Mouse (Mus musculus): ENCODE measurements around the gene Kdm1a. TPM values are rescaled to one million over a fixed set of nuclear protein-coding genes. Genes with fewer than 3 reads are reported as not detected.

Kdm1a gene
- polyA plus RNA-seq, 1 experiment from 2014 or later: 46.9 TPM

DNA sequence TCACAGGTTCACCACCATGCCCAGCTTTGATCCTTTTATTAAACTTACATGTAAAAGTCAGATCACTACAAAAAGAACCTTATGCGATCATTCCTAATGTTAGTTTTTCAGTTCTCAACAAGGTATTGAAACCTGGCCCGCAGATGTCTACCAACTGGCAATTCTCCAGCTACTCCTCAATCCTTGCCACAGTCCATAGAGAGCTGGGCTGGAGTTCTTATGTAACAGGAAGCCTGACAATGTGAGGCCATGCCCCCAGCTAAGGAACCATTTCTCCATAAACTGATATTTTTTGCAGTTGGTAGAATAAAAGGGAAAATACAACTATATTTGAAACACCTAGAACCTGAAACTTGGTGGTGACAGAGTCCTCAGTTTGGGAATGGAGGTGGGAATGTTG lies 42.8 kb downstream of the Kdm1a start:
- H3K4me3 ChIP-seq: no peak overlapping the region
- ATAC-seq (ENCODE audit: low FRiP score, low read depth): no peak
- H3K9ac ChIP-seq: no peak overlapping the region
- no peaks in the 10 kb centered on the region for H3K4me1 ChIP-seq
- WGBS: 85% methylated on average over 2 of the region's 2 CpGs
- H3K9me3 ChIP-seq: no peaks in the 10 kb centered on the region
- H3K27ac ChIP-seq: no peak overlapping the region
- no peaks in the 10 kb centered on the region for H3K27me3 ChIP-seq
- no peak overlapping the region for H3K4me2 ChIP-seq (replicated peaks)
- H3K36me3 ChIP-seq: peaks cover 92% of the 10 kb centered on the region

DNA sequence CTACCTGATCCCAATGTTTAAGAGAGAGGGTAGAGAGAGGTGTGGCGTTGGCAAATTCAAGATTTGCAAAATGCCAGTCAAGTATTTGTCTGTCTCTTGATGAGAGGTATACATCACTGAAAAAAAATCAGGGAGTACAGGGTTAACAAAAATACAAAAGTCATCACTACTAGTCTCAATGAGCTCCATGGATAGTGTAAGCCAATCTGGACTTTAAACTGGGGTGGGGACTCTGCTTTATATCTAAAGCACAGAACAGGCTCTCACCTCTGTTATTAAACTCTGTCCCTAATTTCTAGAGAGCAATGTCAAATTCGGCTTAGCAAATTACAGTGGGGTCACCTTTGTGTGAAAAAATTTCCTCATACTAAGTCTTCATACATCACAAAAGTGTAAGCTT lies 44.9 kb downstream of the Kdm1a start:
- Histone ChIP-seq H3K9ac (no peak overlapping the region), H3K4me3 (no peak overlapping the region), H3K4me1 (no peaks in the 10 kb centered on the region), H3K36me3 (peaks cover 91% of the 10 kb centered on the region), H3K4me2 (replicated peaks) (no peak overlapping the region), H3K27ac (no peak overlapping the region), H3K27me3 (no peaks in the 10 kb centered on the region), H3K9me3 (no peaks in the 10 kb centered on the region)
- no peak for ATAC-seq (ENCODE audit: low FRiP score, low read depth)
- 87% methylated on average over 2 of the region's 2 CpGs for WGBS

DNA sequence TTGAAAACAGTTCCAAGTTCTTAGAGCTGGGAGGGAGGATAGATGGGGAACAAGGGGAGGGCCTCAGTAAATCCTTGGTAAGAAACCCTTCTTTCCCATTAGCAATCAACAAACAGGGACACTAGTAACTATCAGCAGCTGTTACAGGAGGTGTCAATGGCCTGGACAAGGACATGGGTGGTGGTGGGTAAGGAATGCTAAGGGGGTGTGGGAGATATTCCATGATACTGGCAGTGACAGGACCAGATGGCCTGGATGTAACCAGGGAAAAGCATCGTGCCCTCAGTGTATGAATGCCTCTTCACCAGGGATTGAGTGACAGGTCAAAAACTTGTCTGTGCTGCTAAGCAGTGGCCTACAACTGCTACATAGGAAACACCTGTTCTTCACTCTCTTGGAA lies 49.4 kb downstream of the Kdm1a start:
- H3K4me3 ChIP-seq: no peak overlapping the region
- no peak overlapping the region for H3K27ac ChIP-seq
- ATAC-seq (ENCODE audit: low FRiP score, low read depth): no peak
- 81% methylated on average over 1 of the region's 1 CpGs for WGBS
- no peaks in the 10 kb centered on the region for H3K9me3 ChIP-seq
- H3K36me3 ChIP-seq: peaks cover 93% of the 10 kb centered on the region
- no peak overlapping the region for H3K9ac ChIP-seq
- no peaks in the 10 kb centered on the region for H3K27me3 ChIP-seq
- no peak overlapping the region for H3K4me2 ChIP-seq (replicated peaks)
- peaks cover 11% of the 10 kb centered on the region; the same call in 1 of the 2 replicates for H3K4me1 ChIP-seq

DNA sequence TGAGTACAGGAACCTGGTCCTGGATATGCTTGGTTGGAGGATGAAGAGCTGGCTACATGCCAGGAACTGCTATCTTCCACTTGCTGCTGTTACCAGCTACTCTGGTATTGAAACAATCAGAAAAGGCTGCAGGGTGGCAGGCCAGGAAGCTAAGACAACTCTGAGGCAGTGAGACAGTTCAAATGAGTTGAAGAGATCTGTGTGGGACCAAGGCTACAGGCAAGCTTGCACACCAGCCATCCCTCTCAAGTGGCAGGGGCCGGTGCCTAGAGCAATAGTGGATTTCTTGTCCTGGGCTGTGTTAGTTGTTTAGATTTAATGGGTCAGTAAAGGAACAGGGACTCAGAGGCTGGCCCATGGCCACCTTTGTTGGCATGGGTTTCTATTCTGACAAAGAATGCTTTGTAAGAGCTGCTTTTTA lies 54.1 kb downstream of the Kdm1a start:
- no peaks in the 10 kb centered on the region for H3K27me3 ChIP-seq
- WGBS: 79% methylated on average over 1 of the region's 1 CpGs
- no peak for ATAC-seq (ENCODE audit: low FRiP score, low read depth)
- H3K36me3 ChIP-seq: peaks cover 99% of the 10 kb centered on the region
- no peak overlapping the region for H3K9ac ChIP-seq
- H3K9me3 ChIP-seq: no peaks in the 10 kb centered on the region
- peak overlapping the region; percentile 16; the same call in 1 of the 2 replicates for H3K27ac ChIP-seq
- no peak overlapping the region for H3K4me2 ChIP-seq (replicated peaks)
- no peak overlapping the region for H3K4me3 ChIP-seq
- H3K4me1 ChIP-seq: peaks cover 17% of the 10 kb centered on the region

DNA sequence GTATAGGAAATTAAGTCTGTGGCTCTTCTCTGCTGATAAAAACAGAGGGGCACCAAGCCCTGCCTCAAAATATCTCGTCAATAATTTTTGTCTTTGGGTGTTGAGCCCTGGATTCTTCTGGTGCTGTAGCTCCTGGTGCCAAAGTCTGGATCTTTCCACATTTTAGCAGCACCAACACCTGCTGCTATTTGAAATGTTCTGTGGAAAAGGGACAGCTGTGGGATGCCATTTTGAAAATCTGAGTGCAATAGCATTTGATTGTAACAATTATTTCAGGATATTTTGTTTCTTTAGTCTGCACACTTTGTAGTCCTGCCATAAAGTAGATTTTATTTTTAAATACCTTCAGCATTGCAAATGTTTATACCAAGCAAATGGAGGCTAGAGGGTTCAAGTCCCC lies 54.8 kb downstream of the Kdm1a start:
- no peak for ATAC-seq (ENCODE audit: low FRiP score, low read depth)
- H3K4me3 ChIP-seq: no peak overlapping the region
- H3K4me2 ChIP-seq (replicated peaks): no peak overlapping the region
- peaks cover 17% of the 10 kb centered on the region for H3K4me1 ChIP-seq
- H3K9me3 ChIP-seq: no peaks in the 10 kb centered on the region
- H3K36me3 ChIP-seq: peaks cover 99% of the 10 kb centered on the region
- H3K27me3 ChIP-seq: no peaks in the 10 kb centered on the region
- no peak overlapping the region for H3K27ac ChIP-seq
- WGBS: 79% methylated on average over 1 of the region's 1 CpGs
- no peak overlapping the region for H3K9ac ChIP-seq

DNA sequence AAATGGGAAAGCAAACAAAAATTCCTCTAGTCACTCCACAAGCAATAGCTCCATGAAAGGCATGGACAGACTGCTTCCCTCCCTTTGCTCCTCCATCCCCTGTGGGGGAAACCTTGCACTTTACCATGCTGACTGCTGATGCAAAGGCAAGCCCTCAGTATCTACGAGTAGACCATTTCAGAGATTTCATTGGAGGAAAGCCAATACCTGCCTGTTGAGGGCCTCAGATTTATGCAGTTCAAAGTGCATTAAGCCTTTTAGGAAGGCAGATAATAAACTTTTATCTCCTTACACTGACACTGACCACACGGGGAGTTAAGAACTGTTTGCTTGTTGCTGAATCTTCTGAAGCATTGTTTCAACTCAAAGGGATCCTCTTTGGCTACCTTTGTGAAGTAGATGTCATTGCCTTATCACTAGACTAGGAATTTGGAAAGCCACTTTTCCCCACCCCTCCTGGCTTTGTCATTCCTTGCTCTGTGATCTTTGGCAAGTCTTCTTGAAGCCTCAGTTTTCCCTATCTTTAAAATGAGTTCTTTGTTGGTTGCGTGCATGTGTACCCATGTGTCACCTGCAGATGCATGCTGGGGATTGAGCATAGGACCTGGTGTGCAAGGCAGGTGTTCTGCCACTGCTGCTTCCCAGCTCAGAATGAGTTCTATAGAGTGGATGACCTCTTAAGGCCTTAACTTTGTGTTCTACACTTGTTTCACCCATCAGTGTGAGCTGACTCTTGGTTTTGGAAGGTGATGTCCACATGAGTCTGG lies 56.1 kb downstream of the Kdm1a start:
- no peak overlapping the region for H3K27ac ChIP-seq

DNA sequence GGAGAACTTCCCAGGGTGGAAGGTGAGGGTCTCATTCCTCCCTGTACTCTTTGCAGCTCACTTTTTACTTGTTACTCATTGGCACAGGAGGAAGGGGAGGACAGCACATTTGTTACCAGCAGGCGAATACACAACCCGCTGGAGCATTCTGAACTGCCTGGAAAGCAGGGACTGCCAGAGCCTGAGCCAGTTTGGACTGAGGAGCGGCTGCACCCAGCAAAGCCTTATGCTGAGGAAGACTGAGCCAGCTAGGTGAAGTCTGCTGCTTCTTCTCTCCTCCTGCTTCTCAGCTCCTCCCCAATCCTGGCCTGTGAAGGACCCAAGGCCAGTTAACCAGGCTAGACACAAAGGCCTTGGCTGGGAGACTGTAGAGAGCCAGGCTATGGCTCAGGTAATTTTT lies 57.4 kb downstream of the Kdm1a start:
- Histone ChIP-seq H3K36me3 (peaks cover 96% of the 10 kb centered on the region), H3K9me3 (no peaks in the 10 kb centered on the region), H3K27ac (no peak overlapping the region), H3K4me2 (replicated peaks) (no peak overlapping the region), H3K4me1 (peaks cover 17% of the 10 kb centered on the region), H3K9ac (no peak overlapping the region), H3K4me3 (no peak overlapping the region), H3K27me3 (no peaks in the 10 kb centered on the region)
- no peak for ATAC-seq (ENCODE audit: low FRiP score, low read depth)
- 94% methylated on average over 3 of the region's 3 CpGs for WGBS

More for the DNA sequence above, 56.1 kb downstream of the Kdm1a start:
- Histone ChIP-seq H3K27me3 (no peaks in the 10 kb centered on the region), H3K4me2 (replicated peaks) (no peak overlapping the region), H3K9ac (no peak overlapping the region), H3K9me3 (no peaks in the 10 kb centered on the region), H3K36me3 (peaks cover 100% of the 10 kb centered on the region), H3K4me1 (peaks cover 17% of the 10 kb centered on the region), H3K4me3 (no peak overlapping the region)
- no peak for ATAC-seq (ENCODE audit: low FRiP score, low read depth)
- WGBS: 76% methylated on average over 3 of the region's 3 CpGs

DNA sequence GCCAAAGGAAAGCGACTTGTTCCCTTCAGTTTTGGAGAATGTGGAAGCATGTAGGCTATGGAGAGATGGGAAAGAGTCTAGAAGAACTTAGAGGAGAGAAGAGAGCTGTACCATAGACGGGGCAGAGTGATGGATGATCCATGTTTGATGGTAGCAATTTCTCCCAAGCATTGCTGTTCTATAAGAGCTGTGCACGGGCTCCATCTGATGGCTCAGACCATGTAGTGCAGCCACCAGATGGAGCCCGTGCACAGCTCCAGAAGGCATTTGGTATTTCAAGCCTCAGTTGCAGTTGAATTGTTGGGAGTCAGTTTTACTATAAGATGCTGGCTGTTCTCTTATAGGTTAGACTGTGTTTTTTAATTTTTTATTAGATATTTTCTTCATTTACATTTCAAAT lies 76.1 kb downstream of the Kdm1a start:
- Histone ChIP-seq H3K36me3 (peaks cover 26% of the 10 kb centered on the region), H3K4me1 (no peaks in the 10 kb centered on the region), H3K4me2 (replicated peaks) (no peak overlapping the region), H3K27ac (no peak overlapping the region), H3K9ac (no peak overlapping the region), H3K27me3 (no peaks in the 10 kb centered on the region), H3K4me3 (no peak overlapping the region), H3K9me3 (no peaks in the 10 kb centered on the region)
- ATAC-seq (ENCODE audit: low FRiP score, low read depth): no peak
- WGBS: 18% methylated on average over 4 of the region's 4 CpGs

DNA sequence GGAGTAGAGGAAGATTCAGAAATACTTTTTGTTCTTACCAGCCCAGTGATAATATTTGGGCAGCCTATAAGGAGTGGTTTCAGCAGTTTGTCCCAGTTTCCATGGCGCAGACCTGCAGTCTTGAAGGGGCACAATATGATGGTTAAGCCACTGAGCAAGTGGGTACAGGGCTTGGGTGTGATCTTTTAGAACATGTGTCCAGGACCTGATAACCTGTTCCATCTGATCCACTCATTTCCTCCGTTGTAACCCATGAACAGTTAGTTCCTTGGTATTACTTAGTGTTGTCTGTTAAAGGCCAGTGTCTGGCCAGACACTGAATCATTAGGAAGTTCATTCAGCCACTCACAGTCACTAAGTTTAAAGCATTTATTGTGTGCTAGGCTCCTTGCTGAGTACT lies 78.2 kb downstream of the Kdm1a start:
- WGBS: 79% methylated on average over 2 of the region's 2 CpGs
- H3K4me1 ChIP-seq: no peaks in the 10 kb centered on the region
- no peak for ATAC-seq (ENCODE audit: low FRiP score, low read depth)
- no peak overlapping the region for H3K27ac ChIP-seq
- H3K4me3 ChIP-seq: no peak overlapping the region
- no peaks in the 10 kb centered on the region for H3K9me3 ChIP-seq
- no peak overlapping the region for H3K4me2 ChIP-seq (replicated peaks)
- no peak overlapping the region for H3K9ac ChIP-seq
- peaks cover 22% of the 10 kb centered on the region for H3K36me3 ChIP-seq
- no peaks in the 10 kb centered on the region for H3K27me3 ChIP-seq

DNA sequence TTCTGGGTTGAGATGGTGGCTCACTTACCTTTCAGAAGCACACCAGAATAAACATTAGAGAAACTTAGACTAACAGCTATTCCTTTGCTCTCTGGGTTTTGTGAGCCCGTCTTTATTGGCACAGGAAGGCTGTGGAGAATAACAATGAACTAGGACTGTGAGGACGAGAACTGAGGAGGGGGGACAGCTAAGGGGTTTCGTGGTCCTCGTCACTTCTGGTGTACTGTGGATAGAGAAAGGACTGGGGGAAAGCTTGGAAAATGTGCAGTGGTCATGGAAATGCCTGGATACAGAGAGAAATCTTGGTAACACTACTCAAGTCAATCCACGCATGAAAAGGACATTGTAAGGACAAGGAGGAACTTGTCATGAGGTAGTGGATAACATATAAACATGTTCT lies 80.6 kb downstream of the Kdm1a start:
- H3K4me1 ChIP-seq: no peaks in the 10 kb centered on the region
- WGBS: 82% methylated on average over 5 of the region's 5 CpGs
- no peak for ATAC-seq (ENCODE audit: low FRiP score, low read depth)
- peaks cover 16% of the 10 kb centered on the region for H3K36me3 ChIP-seq
- H3K27me3 ChIP-seq: no peaks in the 10 kb centered on the region
- H3K4me3 ChIP-seq: no peak overlapping the region
- no peaks in the 10 kb centered on the region for H3K9me3 ChIP-seq
- no peak overlapping the region for H3K27ac ChIP-seq
- H3K4me2 ChIP-seq (replicated peaks): no peak overlapping the region
- no peak overlapping the region for H3K9ac ChIP-seq

DNA sequence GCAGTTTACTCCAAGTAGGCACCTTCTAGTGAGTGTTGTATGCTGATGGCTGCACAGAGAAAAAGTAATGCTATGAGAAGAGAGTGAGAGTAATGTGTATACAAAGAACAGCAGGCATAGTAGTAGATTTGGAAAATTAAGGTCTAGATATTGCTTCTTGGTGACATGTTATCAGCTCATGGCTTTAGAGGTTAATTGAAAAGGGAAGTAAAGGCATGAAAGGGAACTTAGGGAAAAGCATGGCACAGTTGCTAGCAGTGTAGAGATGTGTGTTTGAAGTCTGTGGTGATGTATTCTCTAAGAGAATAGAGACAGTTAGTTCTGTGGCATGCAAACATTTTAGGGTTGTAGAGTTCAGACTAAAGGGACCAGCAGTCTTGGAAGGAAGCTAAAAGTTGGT lies 82.7 kb downstream of the Kdm1a start:
- H3K9me3 ChIP-seq: no peaks in the 10 kb centered on the region
- H3K27me3 ChIP-seq: no peaks in the 10 kb centered on the region
- H3K4me2 ChIP-seq (replicated peaks): no peak overlapping the region
- peaks cover 11% of the 10 kb centered on the region for H3K4me1 ChIP-seq
- no peak overlapping the region for H3K9ac ChIP-seq
- no peak overlapping the region for H3K4me3 ChIP-seq
- no peak overlapping the region for H3K27ac ChIP-seq
- H3K36me3 ChIP-seq: peaks cover 16% of the 10 kb centered on the region
- no peak for ATAC-seq (ENCODE audit: low FRiP score, low read depth)

DNA sequence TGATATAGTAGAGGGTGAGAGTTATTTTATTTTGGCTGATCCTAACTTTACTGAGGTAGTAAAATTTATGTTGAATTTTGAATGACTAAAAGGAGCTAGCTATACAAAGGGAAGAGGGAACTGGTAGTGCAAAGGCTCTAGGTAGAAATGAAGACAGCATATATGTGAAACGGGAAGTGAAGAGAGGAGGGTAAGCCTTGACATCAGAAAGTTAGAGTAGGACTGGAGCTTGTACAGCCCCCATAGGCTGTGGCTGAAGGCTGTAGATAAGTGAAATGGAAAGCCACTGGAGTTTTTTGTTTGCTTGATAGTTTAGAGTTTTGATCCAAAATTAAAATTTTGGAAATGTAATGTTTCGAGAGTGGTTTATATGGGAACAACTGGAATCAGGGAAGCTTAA lies 83.9 kb downstream of the Kdm1a start:
- H3K4me1 ChIP-seq: peaks cover 11% of the 10 kb centered on the region
- 92% methylated on average over 2 of the region's 2 CpGs for WGBS
- H3K9ac ChIP-seq: no peak overlapping the region
- ATAC-seq (ENCODE audit: low FRiP score, low read depth): no peak
- no peak overlapping the region for H3K27ac ChIP-seq
- H3K4me2 ChIP-seq (replicated peaks): no peak overlapping the region
- no peak overlapping the region for H3K4me3 ChIP-seq
- no peaks in the 10 kb centered on the region for H3K9me3 ChIP-seq
- no peaks in the 10 kb centered on the region for H3K27me3 ChIP-seq
- peaks cover 7% of the 10 kb centered on the region for H3K36me3 ChIP-seq

DNA sequence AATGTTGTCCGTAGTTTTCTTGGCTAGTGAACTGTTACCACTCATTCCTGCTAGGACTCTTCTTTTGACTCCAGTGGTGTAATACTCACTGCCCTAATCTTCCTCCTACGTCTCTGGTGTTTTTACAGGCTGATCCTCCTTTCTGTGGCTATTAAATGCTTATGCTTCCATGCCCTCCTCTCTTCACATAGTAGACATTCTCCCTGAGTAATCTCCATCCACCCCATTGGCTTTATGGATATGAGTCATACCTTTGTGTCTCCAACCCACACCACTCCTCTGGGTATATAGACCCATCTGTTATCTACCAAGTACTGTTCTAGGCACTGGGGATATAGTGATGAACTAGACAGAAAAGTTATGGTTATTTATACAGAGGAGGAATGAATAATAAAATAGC lies 84.4 kb downstream of the Kdm1a start:
- H3K27me3 ChIP-seq: no peaks in the 10 kb centered on the region
- H3K9ac ChIP-seq: no peak overlapping the region
- H3K27ac ChIP-seq: no peak overlapping the region
- H3K36me3 ChIP-seq: peaks cover 4% of the 10 kb centered on the region; the same call in 1 of the 2 replicates
- peaks cover 13% of the 10 kb centered on the region for H3K4me1 ChIP-seq
- H3K4me2 ChIP-seq (replicated peaks): no peak overlapping the region
- 76% methylated on average over 2 of the region's 2 CpGs for WGBS
- H3K4me3 ChIP-seq: no peak overlapping the region
- ATAC-seq (ENCODE audit: low FRiP score, low read depth): no peak
- H3K9me3 ChIP-seq: no peaks in the 10 kb centered on the region
